Mouse (Mus musculus) CD8-positive naive resting alpha-beta T cell, adult 2 months (primary cell): ENCODE measurements around the gene Hif3a.
"Not testable (repeated sequence)": the region's sequence is repeated elsewhere in the genome, so short reads cannot be mapped to it uniquely, and the experiment has no call there.

Experiments used
- DNase-seq, 2 experiments: peaks; one replicate each; pipeline ENCODE4 v3.0.0; 2022; ENCODE audit warnings: low read depth in 2 of 2, low spot score in 2 of 2

Gene Hif3a

GRCm38 (mm10) chr7:17062389-17062788, at the start of gene Hif3a:
Gene Hif3a, minus strand, starts transcription at chr7:17062427.
- no peak for DNase-seq

- not testable (repeated sequence) for DNase-seq
Measured at GRCm38 (mm10) chr7:17101631-17102030, 39.4 kb upstream of the Hif3a start.

GRCm38 (mm10) chr7:17091280-17091679, 29.1 kb upstream of the Hif3a start:
- DNase-seq, result peak in 1 of 2 experiments; percentile 10

- no peak for DNase-seq
Measured at GRCm38 (mm10) chr7:17090058-17090585, 27.9 kb upstream of the Hif3a start.

GRCm38 (mm10) chr7:17087731-17088130, 25.5 kb upstream of the Hif3a start:
- no peak for DNase-seq

GRCm38 (mm10) chr7:17082766-17083165, 20.5 kb upstream of the Hif3a start:
- DNase-seq, result no peak

- DNase-seq, result no peak
Measured at GRCm38 (mm10) chr7:17078076-17078654, 15.9 kb upstream of the Hif3a start.

GRCm38 (mm10) chr7:17076542-17076941, 14.3 kb upstream of the Hif3a start:
- DNase-seq, result no peak

GRCm38 (mm10) chr7:17073904-17074615, 11.8 kb upstream of the Hif3a start, which contains the start of gene Psg16:
Gene Psg16, plus strand, starts transcription at chr7:17074040.
- DNase-seq, result peak; percentile 27 to 44

- no peak for DNase-seq
Measured at GRCm38 (mm10) chr7:17073513-17073903, 11.3 kb upstream of the Hif3a start.

- DNase-seq, result not testable (repeated sequence)
Measured at GRCm38 (mm10) chr7:17067651-17068050, 5.4 kb upstream of the Hif3a start.

GRCm38 (mm10) chr7:17067000-17067399, 4.8 kb upstream of the Hif3a start:
- no peak for DNase-seq

- DNase-seq, result peak; percentile 43 to 68
Measured at GRCm38 (mm10) chr7:17066412-17066811, 4.2 kb upstream of the Hif3a start.

- DNase-seq, result no peak
Measured at GRCm38 (mm10) chr7:17065620-17066019, 3.4 kb upstream of the Hif3a start.

- DNase-seq, result no peak
Measured at GRCm38 (mm10) chr7:17062845-17063244, 618 bp upstream of the Hif3a start.

- no peak for DNase-seq
Measured at GRCm38 (mm10) chr7:17060782-17061605, 1.2 kb downstream of the Hif3a start.

- DNase-seq, result no peak
Measured at GRCm38 (mm10) chr7:17060031-17060781, 2.0 kb downstream of the Hif3a start.

GRCm38 (mm10) chr7:17059463-17059844, 2.8 kb downstream of the Hif3a start:
- DNase-seq, result no peak

GRCm38 (mm10) chr7:17058816-17059462, 3.3 kb downstream of the Hif3a start:
- no peak for DNase-seq

GRCm38 (mm10) chr7:17058071-17058689, 4.0 kb downstream of the Hif3a start:
- no peak for DNase-seq
